Mouse (Mus musculus): ENCODE results near the gene Umad1. TPM values are rescaled to one million over a fixed set of nuclear protein-coding genes. Genes with fewer than 3 reads are reported as not detected.
A peak's percentile ranks its signal among the peaks of the same experiment; 100 is the strongest.

Umad1 gene
- polyA plus RNA-seq, 1 experiment from 2014 or later: 30.3 TPM

GRCm38 (mm10) chr6:8472125-8472524, 213.0 kb downstream of the Umad1 start:
- Histone ChIP-seq H3K4me1 (peaks cover 11% of the 10 kb centered on the region), H3K9me3 (replicated peaks) (no peaks in the 10 kb centered on the region), H3K36me3 (ENCODE audit: poor library complexity, severe bottlenecking) (no peaks in the 10 kb centered on the region), H3K4me3 (no peak overlapping the region), H3K27ac (no peak overlapping the region), H3K27me3 (no peaks in the 10 kb centered on the region), H3K4me2 (no peak overlapping the region), H3K9ac (no peak overlapping the region)
- ATAC-seq: no peak
- WGBS: 89% methylated on average over 3 of the region's 3 CpGs

- H3K27me3 ChIP-seq: no peaks in the 10 kb centered on the region
- no peak overlapping the region for H3K9ac ChIP-seq
- no peaks in the 10 kb centered on the region for H3K36me3 ChIP-seq (ENCODE audit: poor library complexity, severe bottlenecking)
- H3K27ac ChIP-seq: no peak overlapping the region
- H3K4me2 ChIP-seq: no peak overlapping the region
- no peaks in the 10 kb centered on the region for H3K9me3 ChIP-seq (replicated peaks)
- ATAC-seq: no peak
- no peak overlapping the region for H3K4me3 ChIP-seq
- 89% methylated on average over 5 of the region's 5 CpGs for WGBS
- peaks cover 3% of the 10 kb centered on the region for H3K4me1 ChIP-seq
Measured at GRCm38 (mm10) chr6:8472915-8473314, 213.8 kb downstream of the Umad1 start.

DNA sequence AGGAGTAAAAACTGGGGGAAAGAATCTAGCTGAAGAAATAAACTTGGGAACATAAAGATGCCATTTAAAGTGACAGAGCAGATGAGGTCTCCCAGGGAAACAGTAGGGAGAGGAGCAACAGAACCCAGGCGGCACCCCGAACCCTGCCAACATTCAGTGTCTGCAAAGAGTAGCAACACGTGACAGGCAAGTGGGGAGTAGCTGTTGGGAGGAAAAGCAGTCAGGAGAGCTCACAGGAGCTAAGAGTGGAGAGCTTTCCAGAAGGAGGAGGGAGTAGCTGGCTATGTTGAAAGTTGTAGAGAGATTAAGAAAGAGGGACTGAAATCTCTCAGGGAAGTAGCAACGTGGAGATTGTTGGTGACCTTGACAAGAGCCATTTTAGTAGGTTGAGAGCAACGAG, 214.4 kb downstream of the Umad1 start:
- Histone ChIP-seq H3K4me1 (no peaks in the 10 kb centered on the region), H3K36me3 (ENCODE audit: poor library complexity, severe bottlenecking) (no peaks in the 10 kb centered on the region), H3K4me3 (no peak overlapping the region), H3K9ac (no peak overlapping the region), H3K27me3 (no peaks in the 10 kb centered on the region), H3K4me2 (no peak overlapping the region), H3K9me3 (replicated peaks) (no peaks in the 10 kb centered on the region), H3K27ac (no peak overlapping the region)
- WGBS: 60% methylated on average over 5 of the region's 5 CpGs
- no peak for ATAC-seq

DNA sequence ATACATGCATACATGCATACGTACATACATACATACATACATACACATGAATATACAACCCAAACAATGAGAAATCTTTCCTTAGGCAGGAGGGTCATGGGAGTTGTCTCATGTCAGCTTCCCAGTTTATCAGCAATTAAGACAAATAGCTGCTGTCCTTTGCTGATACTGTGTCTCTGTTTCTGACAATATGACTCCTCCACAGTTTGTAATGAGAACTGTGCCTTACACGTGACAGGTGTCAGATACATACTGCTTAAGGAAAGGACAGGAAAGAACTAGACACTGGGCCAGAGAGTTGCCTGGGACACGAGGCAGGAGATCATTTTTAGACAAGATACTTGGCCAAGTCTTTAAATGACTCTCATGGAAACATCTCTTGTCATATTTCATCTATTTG, 215.2 kb downstream of the Umad1 start:
- Histone ChIP-seq H3K9me3 (replicated peaks) (no peaks in the 10 kb centered on the region), H3K4me2 (no peak overlapping the region), H3K4me3 (no peak overlapping the region), H3K27ac (no peak overlapping the region), H3K9ac (no peak overlapping the region), H3K27me3 (no peaks in the 10 kb centered on the region), H3K36me3 (ENCODE audit: poor library complexity, severe bottlenecking) (no peaks in the 10 kb centered on the region), H3K4me1 (no peaks in the 10 kb centered on the region)
- 80% methylated on average over 3 of the region's 3 CpGs for WGBS
- ATAC-seq: no peak

DNA sequence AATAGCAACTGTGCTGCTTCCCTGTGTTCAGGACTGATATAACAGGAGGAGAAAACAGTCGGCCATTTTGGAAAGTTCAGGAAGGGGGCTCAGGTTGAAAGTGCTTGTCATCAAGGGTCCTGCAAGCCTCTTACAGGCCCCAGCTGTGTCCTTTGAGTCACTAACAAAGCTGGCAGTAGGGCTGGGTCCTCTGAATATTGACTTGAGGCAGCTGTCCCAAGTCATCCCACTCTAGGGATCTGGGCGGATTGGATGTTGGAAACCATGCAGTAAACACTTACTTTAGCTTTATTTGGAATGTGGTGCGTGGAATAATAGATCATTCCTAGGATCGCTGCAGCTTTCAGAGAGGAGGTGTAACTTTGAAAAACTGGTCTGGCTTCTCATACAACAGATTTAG, 215.7 kb downstream of the Umad1 start:
- no peaks in the 10 kb centered on the region for H3K27me3 ChIP-seq
- no peak overlapping the region for H3K27ac ChIP-seq
- H3K4me1 ChIP-seq: no peaks in the 10 kb centered on the region
- H3K4me2 ChIP-seq: no peak overlapping the region
- H3K9me3 ChIP-seq (replicated peaks): no peaks in the 10 kb centered on the region
- no peaks in the 10 kb centered on the region for H3K36me3 ChIP-seq (ENCODE audit: poor library complexity, severe bottlenecking)
- H3K9ac ChIP-seq: no peak overlapping the region
- H3K4me3 ChIP-seq: no peak overlapping the region
- ATAC-seq: no peak
- WGBS: 92% methylated on average over 4 of the region's 4 CpGs

DNA sequence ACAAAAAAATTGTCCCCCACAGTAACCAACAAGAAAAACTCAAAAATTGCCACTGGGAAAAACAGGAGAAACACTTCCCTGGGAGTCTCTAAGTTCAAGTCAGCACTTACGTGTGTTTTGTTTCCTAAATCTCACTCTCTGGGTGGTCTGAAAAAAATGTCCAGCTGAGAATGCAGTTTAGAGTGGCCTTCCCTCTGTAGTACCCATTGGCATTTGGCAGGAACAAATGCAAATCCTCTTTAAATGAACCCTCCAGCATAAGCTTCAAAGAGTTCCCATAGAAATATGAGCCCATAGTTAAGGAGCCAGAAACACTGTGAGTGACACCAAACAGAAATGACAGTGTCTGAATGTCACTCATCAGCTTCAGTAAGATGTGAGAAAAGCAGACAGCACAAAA, 220.1 kb downstream of the Umad1 start:
- no peak overlapping the region for H3K4me3 ChIP-seq
- 18% methylated on average over 1 of the region's 1 CpGs for WGBS
- ATAC-seq: no peak
- no peak overlapping the region for H3K9ac ChIP-seq
- H3K27me3 ChIP-seq: no peaks in the 10 kb centered on the region
- no peaks in the 10 kb centered on the region for H3K4me1 ChIP-seq
- no peaks in the 10 kb centered on the region for H3K9me3 ChIP-seq (replicated peaks)
- no peaks in the 10 kb centered on the region for H3K36me3 ChIP-seq (ENCODE audit: poor library complexity, severe bottlenecking)
- H3K4me2 ChIP-seq: no peak overlapping the region
- no peak overlapping the region for H3K27ac ChIP-seq

DNA sequence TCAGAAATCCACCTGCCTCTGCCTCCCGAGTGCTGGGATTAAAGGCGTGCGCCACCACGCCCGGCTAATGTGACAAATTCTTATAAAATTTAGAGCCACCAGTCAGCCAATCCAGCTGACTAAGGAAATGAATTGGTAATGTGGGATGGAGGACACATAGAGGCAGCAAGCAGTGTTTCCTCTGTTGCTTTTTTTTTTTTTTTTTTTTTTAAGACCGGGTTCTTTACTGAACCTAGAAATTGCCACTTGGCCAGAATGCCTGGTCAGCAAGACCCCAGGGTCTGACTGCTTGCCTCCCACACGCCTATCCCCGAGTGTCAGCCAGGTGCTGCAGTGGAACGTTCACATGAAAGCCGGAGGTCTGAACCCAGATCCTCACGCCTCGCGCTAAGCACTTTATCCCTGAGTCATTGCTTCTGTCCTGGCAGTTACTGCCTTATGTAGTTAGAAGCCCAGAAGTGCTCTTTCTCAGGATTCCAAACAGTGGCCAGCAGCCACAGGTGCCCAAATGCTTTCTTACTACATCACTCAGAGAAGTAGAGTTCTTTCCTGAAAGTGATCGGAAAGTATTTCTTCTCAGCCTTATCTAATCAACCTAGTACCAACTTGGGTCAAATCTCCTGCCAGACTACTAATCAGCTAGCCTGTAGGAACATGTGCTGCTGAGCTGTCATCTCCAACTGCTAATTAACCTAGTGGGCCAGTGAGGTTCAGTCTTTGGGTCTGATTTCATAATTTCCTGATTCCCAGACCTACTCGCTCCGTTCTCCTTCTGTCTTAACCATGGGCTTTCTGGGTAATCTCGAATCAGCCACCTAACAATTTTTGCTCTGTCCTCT, 225.6 kb downstream of the Umad1 start:
- Histone ChIP-seq H3K36me3 (ENCODE audit: poor library complexity, severe bottlenecking) (no peaks in the 10 kb centered on the region), H3K27ac (no peak overlapping the region), H3K9me3 (replicated peaks) (no peaks in the 10 kb centered on the region), H3K9ac (no peak overlapping the region), H3K4me3 (no peak overlapping the region), H3K27me3 (no peaks in the 10 kb centered on the region), H3K4me2 (no peak overlapping the region), H3K4me1 (peaks cover 10% of the 10 kb centered on the region)
- WGBS: 94% methylated on average over 17 of the region's 17 CpGs
- ATAC-seq: no peak

- H3K9ac ChIP-seq: no peak overlapping the region
- H3K27ac ChIP-seq: no peak overlapping the region
- 92% methylated on average over 16 of the region's 16 CpGs for WGBS
- no peak overlapping the region for H3K4me3 ChIP-seq
- ATAC-seq: no peak
- peaks cover 10% of the 10 kb centered on the region for H3K4me1 ChIP-seq
- no peaks in the 10 kb centered on the region for H3K27me3 ChIP-seq
- H3K9me3 ChIP-seq (replicated peaks): no peaks in the 10 kb centered on the region
- H3K4me2 ChIP-seq: no peak overlapping the region
- H3K36me3 ChIP-seq (ENCODE audit: poor library complexity, severe bottlenecking): no peaks in the 10 kb centered on the region
Measured at GRCm38 (mm10) chr6:8485414-8486175, 226.5 kb downstream of the Umad1 start.

- Histone ChIP-seq H3K9me3 (replicated peaks) (no peaks in the 10 kb centered on the region), H3K4me3 (no peak overlapping the region), H3K4me2 (no peak overlapping the region), H3K4me1 (peaks cover 10% of the 10 kb centered on the region), H3K27ac (no peak overlapping the region), H3K36me3 (ENCODE audit: poor library complexity, severe bottlenecking) (no peaks in the 10 kb centered on the region), H3K9ac (no peak overlapping the region), H3K27me3 (no peaks in the 10 kb centered on the region)
- ATAC-seq: no peak; the same call in 1 of the 2 replicates
- 61% methylated on average over 17 of the region's 17 CpGs for WGBS
Measured at GRCm38 (mm10) chr6:8486391-8487043, 227.4 kb downstream of the Umad1 start.

- peak; percentile 43; the same call in 1 of the 2 replicates for ATAC-seq
- peak overlapping the region; percentile 11 for H3K4me2 ChIP-seq
- peaks cover 10% of the 10 kb centered on the region for H3K4me1 ChIP-seq
- H3K27me3 ChIP-seq: no peaks in the 10 kb centered on the region
- WGBS: 28% methylated on average over 20 of the region's 20 CpGs
- H3K9me3 ChIP-seq (replicated peaks): no peaks in the 10 kb centered on the region
- H3K4me3 ChIP-seq: no peak overlapping the region
- H3K9ac ChIP-seq: no peak overlapping the region
- no peaks in the 10 kb centered on the region for H3K36me3 ChIP-seq (ENCODE audit: poor library complexity, severe bottlenecking)
- no peak overlapping the region for H3K27ac ChIP-seq
Measured at GRCm38 (mm10) chr6:8487044-8487853, 228.2 kb downstream of the Umad1 start.

- H3K36me3 ChIP-seq (ENCODE audit: poor library complexity, severe bottlenecking): no peaks in the 10 kb centered on the region
- no peak overlapping the region for H3K9ac ChIP-seq
- no peaks in the 10 kb centered on the region for H3K9me3 ChIP-seq (replicated peaks)
- WGBS: 65% methylated on average over 5 of the region's 5 CpGs
- H3K4me2 ChIP-seq: no peak overlapping the region
- no peaks in the 10 kb centered on the region for H3K27me3 ChIP-seq
- H3K4me1 ChIP-seq: peaks cover 10% of the 10 kb centered on the region
- H3K4me3 ChIP-seq: no peak overlapping the region
- no peak overlapping the region for H3K27ac ChIP-seq
- ATAC-seq: no peak
Measured at GRCm38 (mm10) chr6:8488249-8488648, 229.2 kb downstream of the Umad1 start.

Measured in forebrain, embryonic 13.5 days (tissue).